Mouse (Mus musculus) ES-Bruce4 (cell line): Measurements from ENCODE around the gene Fars2. TPM values are rescaled to one million over a fixed set of nuclear protein-coding genes. Genes with fewer than 3 reads are reported as not detected.

ENCODE experiments used
- H3K27ac ChIP-seq: 2 replicates; pipeline ENCODE4 v1.5.1; 2012; ENCODE audit warnings: low read length, inconsistent platforms; ENCODE audit not compliant: insufficient read depth
- H3K27me3 ChIP-seq: 2 replicates; pipeline ENCODE4 v1.6.1; 2012; ENCODE audit warnings: mild to moderate bottlenecking, low read length, inconsistent platforms; ENCODE audit not compliant: control insufficient read depth, poor library complexity, insufficient read depth, severe bottlenecking
- H3K36me3 ChIP-seq: 2 replicates; pipeline ENCODE4 v1.6.1; 2012; ENCODE audit warnings: inconsistent platforms, mild to moderate bottlenecking, low read length, moderate library complexity; ENCODE audit not compliant: control insufficient read depth, poor library complexity, insufficient read depth, severe bottlenecking
- H3K4me1 ChIP-seq: one replicate; pipeline ENCODE4 v1.8.1; 2011; ENCODE audit warnings: low read length; ENCODE audit not compliant: control insufficient read depth, insufficient read depth
- H3K4me3 ChIP-seq: 2 replicates; pipeline ENCODE4 v1.5.1; 2011; ENCODE audit warnings: low read depth, mild to moderate bottlenecking, low read length
- H3K9ac ChIP-seq: 2 replicates; pipeline ENCODE4 v1.6.1; 2012; ENCODE audit warnings: low read depth, mild to moderate bottlenecking, inconsistent platforms; ENCODE audit not compliant: poor library complexity, severe bottlenecking
- H3K9me3 ChIP-seq: replicated peaks from 2 replicates; pipeline ENCODE4 v1.6.1; 2012; ENCODE audit warnings: mild to moderate bottlenecking, low read length, inconsistent platforms; ENCODE audit not compliant: control insufficient read depth, poor library complexity, insufficient read depth, severe bottlenecking
- CTCF ChIP-seq: IDR thresholded peaks from one replicate; pipeline ENCODE4 v1.8.1; 2011; ENCODE audit warnings: low read depth, low read length
- EP300 ChIP-seq: IDR thresholded peaks from 2 replicates; pipeline ENCODE4 v1.6.1; 2011; ENCODE audit warnings: low read depth, low read length; ENCODE audit not compliant: insufficient read depth
- POLR2A ChIP-seq: IDR thresholded peaks from one replicate; pipeline ENCODE4 v1.8.1; 2011; ENCODE audit warnings: low read length; ENCODE audit not compliant: insufficient read depth
- polyA plus RNA-seq: library from polyadenylated mRNA; stranded (reverse); fragments of >200 nt; gene quantifications from 2 replicates; pipeline ENCODE4 v1.2.4, GENCODE M21; 2011; ENCODE audit warnings: low read depth; ENCODE audit not compliant: missing spikeins, insufficient read depth, insufficient read length

Gene Fars2
- polyA plus RNA-seq, 1 experiment = 23.3 TPM

DNA sequence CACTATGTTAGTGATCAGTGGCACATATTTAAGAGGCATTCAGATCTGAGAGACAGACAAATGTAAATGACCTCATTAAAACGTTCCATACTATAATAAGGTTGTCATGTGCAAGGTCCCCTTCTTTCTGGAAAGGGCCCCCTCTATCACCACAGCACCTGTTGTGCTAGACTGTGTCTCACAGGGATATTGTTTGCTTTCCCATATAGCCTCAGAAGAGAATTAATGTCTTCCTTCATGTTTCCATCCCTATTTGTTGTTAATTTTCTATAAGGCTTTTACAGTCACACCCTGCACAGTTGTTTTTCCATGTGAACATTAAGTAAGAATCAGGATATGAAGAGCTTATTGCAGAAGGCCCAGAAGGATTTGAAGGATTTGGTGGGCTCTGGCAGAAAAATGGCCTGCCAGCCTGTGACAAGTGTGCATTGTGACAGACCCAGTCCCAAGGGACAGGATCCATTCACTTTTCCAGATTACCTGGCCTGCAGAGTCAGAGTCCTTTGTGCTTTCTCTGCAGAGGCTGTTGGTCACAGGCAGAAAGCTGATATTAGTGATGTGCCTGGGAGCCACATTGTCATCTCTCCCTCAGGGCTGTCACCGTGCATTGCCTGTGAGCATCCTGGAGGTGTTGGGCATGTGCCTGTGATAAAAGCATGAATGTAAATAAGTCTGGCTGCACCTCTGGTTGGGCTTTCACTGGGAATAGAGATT is 352.4 kb downstream of the Fars2 start:
- H3K27ac ChIP-seq = no peak overlapping the region
- no peaks in the 10 kb centered on the region for H3K4me1 ChIP-seq
- no peak overlapping the region for H3K9ac ChIP-seq
- H3K9me3 ChIP-seq = no peaks in the 10 kb centered on the region
- no peaks in the 10 kb centered on the region for H3K36me3 ChIP-seq
- H3K4me3 ChIP-seq = no peak overlapping the region
- TF ChIP-seq EP300 = no peak
- no peak for TF ChIP-seq POLR2A
- no peak for TF ChIP-seq CTCF
- H3K27me3 ChIP-seq = no peaks in the 10 kb centered on the region

DNA sequence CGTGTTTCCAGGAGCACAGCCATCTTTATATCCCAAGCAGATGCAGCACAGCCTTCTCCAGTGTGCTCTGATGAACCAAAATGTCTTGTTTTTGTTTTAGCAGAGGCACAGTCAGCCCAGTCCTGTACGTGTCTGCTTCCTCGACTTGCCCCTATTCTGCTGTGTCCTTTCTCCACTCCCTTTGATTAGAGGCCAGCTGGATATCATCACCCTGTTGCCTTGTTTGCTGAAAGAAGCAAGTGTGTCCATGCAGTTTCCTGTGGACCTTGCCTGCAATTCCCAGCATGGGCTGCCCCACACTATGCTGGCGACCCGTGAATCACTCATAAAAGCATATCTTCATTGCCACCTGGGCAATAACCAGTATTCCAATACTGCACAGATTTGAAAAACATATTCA is 360.4 kb downstream of the Fars2 start:
- no peak overlapping the region for H3K4me3 ChIP-seq
- H3K27ac ChIP-seq = no peak overlapping the region
- no peak for TF ChIP-seq POLR2A
- TF ChIP-seq CTCF = no peak
- no peak for TF ChIP-seq EP300
- no peak overlapping the region for H3K9ac ChIP-seq
- no peaks in the 10 kb centered on the region for H3K4me1 ChIP-seq
- no peaks in the 10 kb centered on the region for H3K36me3 ChIP-seq
- H3K9me3 ChIP-seq = no peaks in the 10 kb centered on the region
- no peaks in the 10 kb centered on the region for H3K27me3 ChIP-seq

DNA sequence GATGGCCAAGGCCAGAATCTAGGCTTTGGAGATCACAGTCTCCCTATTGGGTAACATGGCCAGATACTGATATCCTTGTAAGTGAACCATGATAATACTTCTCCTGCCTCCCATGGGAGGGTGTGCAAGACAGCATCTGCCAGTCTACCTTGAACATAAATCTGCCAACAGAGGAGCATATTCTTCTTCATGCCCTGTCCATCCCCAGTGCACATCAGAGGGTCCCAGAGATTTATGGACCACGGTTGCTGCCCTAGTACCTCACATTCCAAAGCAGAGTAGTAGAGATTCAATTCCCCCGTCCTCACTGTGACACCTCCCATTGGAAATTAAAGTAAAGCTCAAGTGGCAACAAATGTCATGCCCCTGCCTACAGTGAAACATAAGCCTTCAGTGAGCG is 361.0 kb downstream of the Fars2 start:
- H3K27ac ChIP-seq = no peak overlapping the region
- H3K4me1 ChIP-seq = no peaks in the 10 kb centered on the region
- no peak overlapping the region for H3K4me3 ChIP-seq
- no peak overlapping the region for H3K9ac ChIP-seq
- no peak for TF ChIP-seq EP300
- no peak for TF ChIP-seq CTCF
- TF ChIP-seq POLR2A = no peak
- no peaks in the 10 kb centered on the region for H3K27me3 ChIP-seq
- H3K36me3 ChIP-seq = no peaks in the 10 kb centered on the region
- H3K9me3 ChIP-seq = no peaks in the 10 kb centered on the region

DNA sequence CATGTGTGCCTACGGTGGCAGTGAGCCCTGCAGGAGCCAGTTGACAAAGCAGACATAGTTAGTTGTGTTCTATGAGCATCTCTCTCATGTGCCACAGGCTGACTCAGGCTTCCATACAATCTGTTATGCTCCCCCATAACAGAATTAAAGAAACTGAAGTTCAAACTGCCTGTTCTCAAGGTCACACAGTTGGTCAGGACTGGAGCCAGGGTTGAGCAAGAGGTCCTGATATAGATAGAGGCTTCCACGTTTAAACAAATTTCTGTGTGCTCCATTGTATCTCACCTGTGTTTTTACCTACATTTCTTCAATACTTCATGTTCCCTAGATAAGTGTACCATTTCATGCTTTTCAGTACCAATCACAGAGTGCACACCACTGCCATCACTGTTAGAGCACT is 362.9 kb downstream of the Fars2 start:
- Histone ChIP-seq H3K27me3 (no peaks in the 10 kb centered on the region), H3K27ac (no peak overlapping the region), H3K9me3 (no peaks in the 10 kb centered on the region), H3K9ac (no peak overlapping the region), H3K4me1 (no peaks in the 10 kb centered on the region), H3K4me3 (no peak overlapping the region), H3K36me3 (no peaks in the 10 kb centered on the region)
- TF ChIP-seq EP300 = no peak
- TF ChIP-seq CTCF = no peak
- TF ChIP-seq POLR2A = no peak

DNA sequence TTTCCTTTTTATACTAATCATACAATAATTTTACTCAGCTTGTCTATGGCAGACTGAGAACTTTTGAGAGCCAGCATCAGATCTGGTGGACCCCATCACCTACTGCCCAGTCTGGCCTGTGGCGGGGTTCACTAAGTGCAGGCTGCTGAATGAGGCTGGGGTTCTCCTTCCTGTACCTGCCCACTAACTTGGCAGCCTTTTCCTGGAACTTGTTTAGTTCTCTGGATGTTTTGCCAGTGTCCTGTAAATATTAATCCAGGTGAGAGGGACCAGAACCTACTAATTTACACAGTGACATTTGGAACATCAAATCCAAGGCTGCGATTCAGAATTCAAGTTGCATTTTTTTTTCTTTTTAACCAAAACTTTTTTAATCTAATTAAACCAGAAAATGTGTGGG is 367.2 kb downstream of the Fars2 start:
- Histone ChIP-seq H3K36me3 (no peaks in the 10 kb centered on the region), H3K27me3 (no peaks in the 10 kb centered on the region), H3K9me3 (no peaks in the 10 kb centered on the region), H3K9ac (no peak overlapping the region), H3K4me1 (no peaks in the 10 kb centered on the region), H3K4me3 (no peak overlapping the region), H3K27ac (no peak overlapping the region)
- no peak for TF ChIP-seq CTCF
- TF ChIP-seq EP300 = no peak
- no peak for TF ChIP-seq POLR2A

DNA sequence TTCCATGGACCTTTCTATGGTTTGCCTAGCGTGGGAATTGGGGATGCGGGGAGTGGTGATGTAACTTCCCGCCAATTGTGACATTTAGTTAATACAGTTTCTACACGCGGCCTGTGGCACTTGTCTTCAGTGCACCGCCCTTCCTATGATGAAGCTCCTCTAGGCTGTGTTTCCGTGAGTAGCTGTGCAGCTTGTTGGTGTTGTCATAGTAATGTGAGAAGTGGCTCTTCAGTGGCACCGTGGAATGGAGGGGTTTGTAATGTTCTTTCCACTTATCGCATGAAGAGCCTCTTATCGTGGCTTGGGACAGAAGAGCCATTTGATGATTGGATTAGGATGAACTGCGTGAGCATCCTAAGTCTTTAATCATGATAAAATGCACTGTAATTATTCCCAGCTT is 369.5 kb downstream of the Fars2 start:
- no peak for TF ChIP-seq CTCF
- no peak for TF ChIP-seq EP300
- no peak for TF ChIP-seq POLR2A
- H3K27ac ChIP-seq = no peak overlapping the region
- H3K27me3 ChIP-seq = no peaks in the 10 kb centered on the region
- no peaks in the 10 kb centered on the region for H3K9me3 ChIP-seq
- no peaks in the 10 kb centered on the region for H3K36me3 ChIP-seq
- H3K4me3 ChIP-seq = no peak overlapping the region
- no peak overlapping the region for H3K9ac ChIP-seq
- no peaks in the 10 kb centered on the region for H3K4me1 ChIP-seq

DNA sequence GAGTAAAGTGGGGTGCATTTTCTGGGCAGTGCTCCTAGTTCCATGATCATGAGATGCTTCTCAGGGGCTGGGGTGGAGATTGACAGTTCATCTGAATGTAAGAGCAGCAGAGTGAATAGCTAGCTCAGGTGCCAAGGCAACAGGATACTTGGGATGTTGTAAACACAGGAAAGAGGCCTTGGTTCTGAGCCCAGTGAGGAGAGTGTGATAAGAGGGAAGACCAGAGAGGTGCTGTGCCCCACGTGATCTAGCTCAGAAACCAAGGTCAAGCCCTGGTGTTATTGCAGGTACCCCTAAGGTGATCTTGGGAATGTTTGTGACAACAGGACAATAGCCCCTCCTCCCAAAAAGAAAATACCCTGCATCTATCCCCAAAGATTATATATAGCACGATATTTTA is 372.2 kb downstream of the Fars2 start:
- no peaks in the 10 kb centered on the region for H3K27me3 ChIP-seq
- no peak overlapping the region for H3K9ac ChIP-seq
- no peak overlapping the region for H3K27ac ChIP-seq
- no peaks in the 10 kb centered on the region for H3K9me3 ChIP-seq
- H3K4me3 ChIP-seq = no peak overlapping the region
- no peak for TF ChIP-seq CTCF
- H3K36me3 ChIP-seq = no peaks in the 10 kb centered on the region
- no peaks in the 10 kb centered on the region for H3K4me1 ChIP-seq
